Mouse (Mus musculus) midbrain, embryonic 14.5 days (tissue): ENCODE measurements around the gene Strip1. TPM values are rescaled to one million over a fixed set of nuclear protein-coding genes. Genes with fewer than 3 reads are reported as not detected.

Experiments
- ATAC-seq: fragments of 200-750 bp; cut with Nextera tagmentation; 2 replicates; pipeline ENCODE4 v1.8.0; 2017; ENCODE audit warnings: moderate number of reproducible peaks, moderate library complexity; ENCODE audit not compliant: low FRiP score, low TSS enrichment
- DNase-seq: peaks from one replicate; pipeline ENCODE4 v3.0.0-alpha.2; 2015
- H3K27ac ChIP-seq: fragments of 300-500 bp; sonication (generic); replicated peaks from 2 replicates; pipeline ENCODE4 v1.5.1; 2014; ENCODE audit warnings: mild to moderate bottlenecking, low read depth, low read length, moderate library complexity
- H3K27me3 ChIP-seq: fragments of 300-500 bp; sonication (generic); 2 replicates; pipeline ENCODE4 v1.6.1; 2014; ENCODE audit warnings: low read length, control low read depth, mixed read lengths; ENCODE audit not compliant: control insufficient read depth, insufficient read depth
- H3K36me3 ChIP-seq: fragments of 300-500 bp; sonication (generic); 2 replicates; pipeline ENCODE4 v1.6.1; 2014; ENCODE audit warnings: low read length, control low read depth; ENCODE audit not compliant: control insufficient read depth, insufficient read depth
- H3K4me1 ChIP-seq: fragments of 300-500 bp; sonication (generic); 2 replicates; pipeline ENCODE4 v1.6.1; 2014; ENCODE audit warnings: mild to moderate bottlenecking, antibody characterized with exemption, low read length, control low read depth; ENCODE audit not compliant: control insufficient read depth, insufficient read depth
- H3K4me2 ChIP-seq: fragments of 300-500 bp; sonication (generic); 2 replicates; pipeline ENCODE4 v1.6.1; 2014; ENCODE audit warnings: mild to moderate bottlenecking, low read length, moderate library complexity
- H3K4me3 ChIP-seq: fragments of 300-500 bp; sonication (generic); replicated peaks from 2 replicates; pipeline ENCODE4 v1.5.1; 2014; ENCODE audit warnings: low read depth, low read length
- H3K9ac ChIP-seq: fragments of 300-500 bp; sonication (generic); replicated peaks from 2 replicates; pipeline ENCODE4 v1.6.1; 2014; ENCODE audit warnings: mild to moderate bottlenecking, low read length, moderate library complexity
- H3K9me3 ChIP-seq: fragments of 300-500 bp; sonication (generic); 2 replicates; pipeline ENCODE4 v1.6.1; 2016; ENCODE audit warnings: low read length, control low read depth, mixed read lengths; ENCODE audit not compliant: control insufficient read depth
- WGBS: fragments of 180-500 bp; shearing (Covaris S2); extraction: QIAGEN DNeasy Blood & Tissue Kit; methylation state at CpG from one replicate; pipeline ENCODE4 v1.1.7; 2014; 5-methylcytosine and 5-hydroxymethylcytosine counted together
- polyA plus RNA-seq: library from polyadenylated mRNA; unstranded; fragments of >200 nt; fragmentation: Nextera tagmentation; extraction: Ambion mirVana; gene quantifications from 2 replicates; pipeline ENCODE4 v1.2.1, GENCODE M21; 2014

Gene Strip1
- polyA plus RNA-seq, 1 experiment from 2014 or later: 189 TPM

DNA sequence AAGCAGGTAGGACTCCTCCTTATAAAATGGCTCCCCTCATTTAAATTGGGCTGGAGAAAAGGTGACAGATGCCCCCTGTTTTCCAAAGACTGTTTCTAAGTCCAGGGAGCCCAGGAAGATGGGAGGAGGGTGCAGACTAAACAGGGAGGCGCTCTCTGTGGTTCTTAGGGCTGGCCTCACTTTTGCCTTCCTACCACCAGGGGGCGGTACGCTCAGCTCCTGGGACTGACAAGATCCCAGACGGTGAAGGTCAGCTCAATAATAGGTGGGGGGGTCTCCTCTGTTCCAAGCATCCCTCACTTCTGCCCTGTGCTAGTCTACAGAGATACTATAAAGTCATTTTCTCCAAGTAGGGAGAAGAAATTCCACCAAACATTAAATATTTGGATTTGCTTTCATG, 26.2 kb downstream of the Strip1 start:
- Histone ChIP-seq H3K36me3 (no peaks in the 10 kb centered on the region), H3K9ac (no peak overlapping the region), H3K4me3 (no peak overlapping the region), H3K9me3 (no peaks in the 10 kb centered on the region), H3K4me1 (no peaks in the 10 kb centered on the region), H3K4me2 (no peak overlapping the region), H3K27me3 (0 out of 2 replicates have a peak, but pooled peaks cover 5% of the 10 kb centered on the region), H3K27ac (no peak overlapping the region)
- DNase-seq: peak; percentile 77
- ATAC-seq: no peak
- WGBS: 10% methylated on average over 4 of the region's 4 CpGs

- ATAC-seq: no peak
- H3K4me1 ChIP-seq: peaks cover 6% of the 10 kb centered on the region
Measured at GRCm38 (mm10) chr3:107600127-107600526, 31.4 kb downstream of the Strip1 start.

DNA sequence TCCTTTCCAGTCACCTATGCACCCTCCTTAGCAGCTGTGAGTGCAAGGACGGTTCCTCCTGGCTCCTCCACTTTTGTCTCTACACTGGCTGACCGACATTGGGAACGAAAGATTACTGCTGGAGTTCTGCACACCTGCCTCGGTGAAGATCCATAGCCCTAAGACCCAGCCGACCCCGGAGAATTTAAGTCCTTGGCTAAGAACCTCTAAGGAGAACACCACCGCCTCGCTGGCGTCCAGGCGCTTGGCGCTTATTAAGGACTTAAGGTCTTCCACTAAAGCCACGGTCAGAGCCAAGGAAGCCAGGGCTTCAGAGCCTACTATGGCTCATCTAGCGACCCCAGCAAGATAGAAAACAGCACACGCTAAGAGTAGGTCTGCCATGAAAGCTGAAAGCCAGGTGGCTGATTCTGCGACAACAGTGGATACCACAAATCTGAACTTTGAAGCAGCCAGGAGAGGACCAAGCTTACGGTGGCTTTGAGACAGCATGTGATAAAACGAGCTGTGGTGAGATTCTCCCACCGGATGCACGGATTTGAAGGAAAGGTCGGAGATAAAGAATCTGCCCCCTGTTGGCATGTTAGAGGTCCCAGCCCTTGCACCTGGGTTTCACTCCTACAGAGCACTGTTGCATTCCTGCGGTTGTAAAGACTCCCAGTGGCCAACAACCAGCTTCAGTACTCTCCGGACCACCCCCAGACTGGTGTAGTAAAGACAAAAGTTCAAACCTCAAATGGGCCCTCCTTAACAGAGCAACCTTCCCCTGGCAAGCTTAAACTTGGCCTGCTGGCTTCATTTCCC, 33.7 kb downstream of the Strip1 start:
- 5% methylated on average over 22 of the region's 22 CpGs for WGBS
- DNase-seq (peak; percentile 45), ATAC-seq (no peak)
- Histone ChIP-seq H3K36me3 (no peaks in the 10 kb centered on the region), H3K9ac (no peak overlapping the region), H3K4me1 (peaks cover 10% of the 10 kb centered on the region), H3K4me3 (no peak overlapping the region), H3K27ac (no peak overlapping the region), H3K27me3 (peaks cover 68% of the 10 kb centered on the region), H3K4me2 (no peak overlapping the region), H3K9me3 (no peaks in the 10 kb centered on the region)

More at GRCm38 (mm10) chr3:107600127-107600526, 31.4 kb downstream of the Strip1 start:
- no peak overlapping the region for H3K4me2 ChIP-seq
- 30% methylated on average over 6 of the region's 6 CpGs for WGBS
- no peaks in the 10 kb centered on the region for H3K36me3 ChIP-seq
- H3K4me3 ChIP-seq: no peak overlapping the region
- H3K27ac ChIP-seq: no peak overlapping the region
- DNase-seq: no peak
- peaks cover 45% of the 10 kb centered on the region for H3K27me3 ChIP-seq
- H3K9ac ChIP-seq: no peak overlapping the region
- H3K9me3 ChIP-seq: no peaks in the 10 kb centered on the region

GRCm38 (mm10) chr3:107597134-107597533, 34.4 kb downstream of the Strip1 start:
- WGBS: 2% methylated on average over 24 of the region's 24 CpGs
- Histone ChIP-seq H3K9me3 (no peaks in the 10 kb centered on the region), H3K4me1 (peaks cover 10% of the 10 kb centered on the region), H3K27me3 (peaks cover 75% of the 10 kb centered on the region), H3K4me2 (peak overlapping the region; percentile 23; the same call in 1 of the 2 replicates), H3K36me3 (no peaks in the 10 kb centered on the region), H3K4me3 (no peak overlapping the region), H3K9ac (no peak overlapping the region), H3K27ac (no peak overlapping the region)
- DNase-seq (no peak), ATAC-seq (no peak)

GRCm38 (mm10) chr3:107596559-107596958, 34.9 kb downstream of the Strip1 start:
- Histone ChIP-seq H3K4me1 (peaks cover 10% of the 10 kb centered on the region), H3K9ac (no peak overlapping the region), H3K36me3 (no peaks in the 10 kb centered on the region), H3K27me3 (peaks cover 76% of the 10 kb centered on the region), H3K4me2 (peak overlapping the region; percentile 23), H3K27ac (no peak overlapping the region), H3K9me3 (no peaks in the 10 kb centered on the region), H3K4me3 (peak overlapping the region; percentile 14; the same call in 1 of the 2 replicates)
- WGBS: under 1% methylated on average over 26 of the region's 26 CpGs
- ATAC-seq (no peak), DNase-seq (peak; percentile 65)

- 2% methylated on average over 34 of the region's 34 CpGs for WGBS
- Histone ChIP-seq H3K4me2 (peak overlapping the region; percentile 56; the same call in 1 of the 2 replicates), H3K4me3 (peak overlapping the region; percentile 28), H3K27ac (no peak overlapping the region), H3K36me3 (no peaks in the 10 kb centered on the region), H3K4me1 (peaks cover 10% of the 10 kb centered on the region), H3K27me3 (peaks cover 79% of the 10 kb centered on the region), H3K9me3 (no peaks in the 10 kb centered on the region), H3K9ac (no peak overlapping the region)
- DNase-seq (peak; percentile 47), ATAC-seq (no peak)
Measured at GRCm38 (mm10) chr3:107595938-107596461, 35.5 kb downstream of the Strip1 start.

DNA sequence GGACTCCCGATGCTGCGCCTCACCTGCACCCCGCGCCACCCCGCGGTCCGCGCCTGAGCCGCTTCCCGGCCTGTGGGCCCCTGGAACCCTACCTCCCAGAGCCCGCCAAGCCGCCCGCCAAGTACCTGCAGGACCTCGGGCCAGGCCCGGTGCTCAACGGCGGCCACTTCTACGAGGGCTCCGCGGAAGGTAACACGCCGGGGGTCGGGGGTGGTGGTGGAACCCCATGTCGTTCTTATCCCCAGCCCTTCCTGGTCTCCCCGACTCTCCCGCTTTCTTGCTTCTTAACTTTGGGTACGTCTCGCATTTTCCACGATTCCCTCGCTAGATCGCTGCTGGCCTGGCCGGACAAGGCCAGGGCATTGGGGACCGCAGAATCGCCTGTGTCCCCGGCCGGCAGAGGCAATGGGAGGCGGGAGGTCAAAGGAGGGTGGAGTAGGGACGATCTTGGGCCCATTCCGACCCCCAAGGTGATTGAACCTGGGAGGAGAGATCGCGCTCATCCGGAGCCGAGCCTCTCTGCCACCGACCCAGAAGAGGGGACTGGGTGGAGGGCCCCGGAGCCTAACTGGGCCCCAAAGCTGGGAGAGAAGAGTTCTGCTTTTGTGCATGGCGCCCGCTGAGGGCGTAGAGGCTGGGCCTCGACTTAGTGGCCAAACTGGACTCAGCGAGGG, 36.1 kb downstream of the Strip1 start:
- H3K4me3 ChIP-seq: peak overlapping the region; percentile 28
- DNase-seq (peak; percentile 45), ATAC-seq (0 out of 2 replicates have a peak, but pooled peaks have one; percentile 16)
- H3K36me3 ChIP-seq: no peaks in the 10 kb centered on the region
- WGBS: under 1% methylated on average over 50 of the region's 50 CpGs
- peak overlapping the region; percentile 16; the same call in 1 of the 2 replicates for H3K9ac ChIP-seq
- peaks cover 75% of the 10 kb centered on the region for H3K27me3 ChIP-seq
- H3K4me2 ChIP-seq: peak overlapping the region; percentile 56
- no peaks in the 10 kb centered on the region for H3K9me3 ChIP-seq
- peaks cover 10% of the 10 kb centered on the region for H3K4me1 ChIP-seq
- no peak overlapping the region for H3K27ac ChIP-seq

- DNase-seq: no peak
- Histone ChIP-seq H3K4me3 (peak within 1 kb of the TSS; percentile 28), H3K27ac (no peak within 1 kb of the TSS), H3K36me3 (no peaks in the 10 kb centered on the region), H3K4me2 (peak within 1 kb of the TSS; percentile 56), H3K9me3 (no peaks in the 10 kb centered on the region), H3K4me1 (peaks cover 10% of the 10 kb centered on the region), H3K9ac (peak within 1 kb of the TSS; percentile 16; the same call in 1 of the 2 replicates), H3K27me3 (peaks cover 69% of the 10 kb centered on the region)
- WGBS: 1% methylated on average over 42 of the region's 46 CpGs
- ATAC-seq: no peak
Measured at GRCm38 (mm10) chr3:107594662-107595263, 36.7 kb downstream of the Strip1 start, which contains the start of gene Alx3. Alx3 (plus strand) TSS chr3:107595031.
